22 mouse cellular contexts compared by ENCODE assay signal in genomic region chr2:145701605-145702335, GRCm38 (mm10). TPM values are rescaled to one million over a fixed set of nuclear protein-coding genes. Genes with fewer than 3 reads are reported as not detected.
A peak's percentile ranks its signal among the peaks of the same experiment; 100 is the strongest.
DNase-seq lines count a peak whose midpoint lies in the region.
"Had no signal": no experiment of that assay in that cellular context is flagged by ENCODE, and none has a peak within 500 bp of the region (broad histone marks: within the 10 kb centered on the region; RNA-seq: fewer than 3 reads in every experiment).

No protein-coding gene starts in this region.

- H3K27me3 ChIP-seq in heart, embryonic 10.5 days (ENCODE audit: insufficient read depth, poor library complexity, severe bottlenecking) = no peaks in the 10 kb centered on the region
- H3K27me3 ChIP-seq: embryonic facial prominence, embryonic 15.5 days; heart, embryonic 15.5 days; limb, embryonic 12.5 days; liver, embryonic 12.5 days had no signal

- no peaks in the 10 kb centered on the region for H3K9me3 ChIP-seq in heart, embryonic 10.5 days
- H3K9me3 ChIP-seq: embryonic facial prominence, embryonic 15.5 days; forebrain, embryonic 10.5 days; heart, embryonic 15.5 days; limb, embryonic 12.5 days; liver, embryonic 12.5 days had no signal

- H3K36me3 ChIP-seq in heart, embryonic 10.5 days = no peaks in the 10 kb centered on the region
- H3K36me3 ChIP-seq: embryonic facial prominence, embryonic 15.5 days; forebrain, embryonic 10.5 days; heart, embryonic 15.5 days; limb, embryonic 12.5 days; liver, embryonic 12.5 days had no signal

- no peaks in the 10 kb centered on the region; the same call in 1 of the 2 replicates for H3K4me1 ChIP-seq in heart, embryonic 10.5 days
- H3K4me1 ChIP-seq: limb, embryonic 12.5 days; liver, embryonic 12.5 days had no signal

- H3K27ac ChIP-seq in heart, embryonic 10.5 days = no peak overlapping the region
- H3K27ac ChIP-seq: embryonic facial prominence, embryonic 15.5 days; forebrain, embryonic 10.5 days; heart, embryonic 15.5 days; limb, embryonic 12.5 days; liver, embryonic 12.5 days had no signal

- no peak overlapping the region for H3K4me3 ChIP-seq in heart, embryonic 10.5 days
- H3K4me3 ChIP-seq: embryonic facial prominence, embryonic 15.5 days; forebrain, embryonic 10.5 days; heart, adult 2 months; heart, embryonic 15.5 days; limb, embryonic 12.5 days; liver, embryonic 12.5 days had no signal

- 81% methylated on average over 12 of the region's 12 CpGs for WGBS in heart, embryonic 10.5 days

- DNase-seq in heart, adult 11 months = peak; percentile 82
- DNase-seq in heart, embryonic 10.5 days (ENCODE audit: low spot score) = no peak
- DNase-seq in kidney, adult 18-20 months = peak; percentile 62
- no peak for DNase-seq in kidney, postnatal 4 days
- peak; percentile 66 for DNase-seq in kidney, adult 9 months
- DNase-seq in kidney, postnatal 36 days = peak; percentile 63 to 69
- no peak for DNase-seq in urinary bladder, postnatal 36 days (ENCODE audit: low spot score in 2 of 2)
- DNase-seq: adrenal gland, adult 8-10 months; cerebellum, adult 11-12 months; cerebellum, postnatal 25 days; gastrocnemius, postnatal 10 days; heart, adult 2 months; heart, postnatal 4 days; lung, embryonic 14.5 days; lung, postnatal 4 days; retina, postnatal 1 day; thymus, adult 2 months had no signal

RNA-seq across cellular contexts. Expression of gene Rin2, which starts 26.8 kb away (rescaled TPM):
- 15.5 and 17.3 TPM in 2 replicates for polyA plus RNA-seq in heart, embryonic 10.5 days (2016; fragmentation: Nextera tagmentation; extraction: Ambion mirVana)

Comparison
In these comparisons a context has a peak if more than half of its experiments do, and no peak if none do; other contexts are left out.
1. DNase-seq: peak in heart, adult 11 months (single experiment), kidney, adult 18-20 months (single experiment), kidney, adult 9 months (single experiment) and kidney, postnatal 36 days (2 of 2); none in heart, embryonic 10.5 days (single experiment), kidney, postnatal 4 days (0 of 2) and urinary bladder, postnatal 36 days (0 of 2).